Mouse (Mus musculus) ES-E14 (cell line): ENCODE results near the gene Epn3. TPM values are rescaled to one million over a fixed set of nuclear protein-coding genes. Genes with fewer than 3 reads are reported as not detected.

ENCODE experiments used
- DNase-seq: peaks from one replicate; pipeline ENCODE4 v3.0.0-alpha.2; 2013; ENCODE audit warnings: low read depth, low spot score
- H3K27ac ChIP-seq: 2 replicates; pipeline ENCODE4 v1.5.1; 2012; ENCODE audit warnings: low read depth, mild to moderate bottlenecking, low read length, moderate library complexity, mixed read lengths; ENCODE audit not compliant: poor library complexity, insufficient read depth, severe bottlenecking
- H3K36me3 ChIP-seq: 2 replicates; pipeline ENCODE4 v1.6.1; 2012; ENCODE audit warnings: mild to moderate bottlenecking, low read length, moderate library complexity, mixed read lengths; ENCODE audit not compliant: control insufficient read depth, poor library complexity, insufficient read depth, severe bottlenecking
- H3K4me1 ChIP-seq, 2 experiments: fragments of 150-350 bp in 1 of 2; sonication (generic) in 1 of 2; 2 replicates each; pipeline ENCODE4 v1.6.1; 2012; ENCODE audit warnings: low read length in 2 of 2, mild to moderate bottlenecking in 1 of 2, mixed read lengths in 1 of 2; ENCODE audit not compliant: control insufficient read depth in 2 of 2, insufficient read depth in 2 of 2, poor library complexity in 1 of 2
- H3K4me3 ChIP-seq, 2 experiments: fragments of 150-350 bp in 1 of 2; sonication (generic) in 1 of 2; 2 replicates each; pipeline ENCODE4 v1.5.1; 2012; ENCODE audit warnings: low read length in 2 of 2, low read depth in 1 of 2, mild to moderate bottlenecking in 1 of 2, mixed read lengths in 1 of 2; ENCODE audit not compliant: insufficient read depth in 1 of 2, poor library complexity in 1 of 2, severe bottlenecking in 1 of 2
- H3K9ac ChIP-seq: 2 replicates; pipeline ENCODE4 v1.6.1; 2012; ENCODE audit warnings: low read depth, mild to moderate bottlenecking, low read length, mixed read lengths; ENCODE audit not compliant: poor library complexity, insufficient read depth, severe bottlenecking
- H3K9me3 ChIP-seq: fragments of 150-350 bp; sonication (generic); 2 replicates; pipeline ENCODE4 v1.6.1; 2012; ENCODE audit warnings: low read depth, mild to moderate bottlenecking, low read length; ENCODE audit not compliant: control insufficient read depth, insufficient read depth
- CHD2 ChIP-seq: IDR thresholded peaks from 2 replicates; pipeline ENCODE4 v1.6.1; 2014; ENCODE audit warnings: mild to moderate bottlenecking, low read depth, low read length, inconsistent platforms
- HCFC1 ChIP-seq: IDR thresholded peaks from 2 replicates; pipeline ENCODE4 v1.6.1; 2012; ENCODE audit warnings: low read length, inconsistent platforms, borderline replicate concordance; ENCODE audit not compliant: insufficient read depth
- MAFK ChIP-seq: IDR thresholded peaks from 2 replicates; pipeline ENCODE4 v1.6.1; 2014; ENCODE audit warnings: mild to moderate bottlenecking, low read depth, low read length, inconsistent platforms; ENCODE audit not compliant: insufficient read depth
- ZC3H11A ChIP-seq: IDR thresholded peaks from 2 replicates; pipeline ENCODE4 v1.6.1; 2012; ENCODE audit warnings: low read depth, mild to moderate bottlenecking, inconsistent platforms, low read length, borderline replicate concordance
- ZNF384 ChIP-seq: IDR thresholded peaks from 2 replicates; pipeline ENCODE4 v1.6.1; 2012; ENCODE audit warnings: low read depth, low read length, inconsistent platforms
- in situ Hi-C, 2 experiments: fragments of 600-800 bp; cut with MboI; formaldehyde crosslinking; loops; one replicate each; pipeline ENCODE4 v1.15.1; 2025; ENCODE audit warnings: low sequenced_read_pairs in 2 of 2, inconsistent platforms in 1 of 2; ENCODE audit not compliant: unreplicated experiment in 2 of 2
- total RNA-seq: library from RNA; depleted of rRNA; stranded (reverse); fragments of 300-350 nt; gene quantifications from 2 replicates; pipeline ENCODE4 v1.2.3, GENCODE M21; 2012

The Epn3 gene
- total RNA-seq, 1 experiment: 1.7 TPM

GRCm38 (mm10) chr11:94526171-94526879 is 26.6 kb upstream of the Epn3 start:
- in situ Hi-C loops: no loop called here
- Histone ChIP-seq H3K36me3 (no peaks in the 10 kb centered on the region), H3K4me3 (no peak overlapping the region), H3K9me3 (no peaks in the 10 kb centered on the region), H3K9ac (no peak overlapping the region), H3K4me1 (peaks cover 0 to 2% of the 10 kb centered on the region in 2 experiments; a peak in 1 of 4 replicates), H3K27ac (no peak overlapping the region)
- peak; percentile 93 for TF ChIP-seq ZNF384
- no peak for TF ChIP-seq CHD2
- DNase-seq: no peak

- peak; percentile 34 for DNase-seq
- Histone ChIP-seq H3K4me3 (peak within 1 kb of the TSS; percentile 59 to 91), H3K4me1 (peaks cover 0 to 5% of the 10 kb centered on the region in 2 experiments; a peak in 1 of 4 replicates), H3K36me3 (no peaks in the 10 kb centered on the region), H3K9me3 (no peaks in the 10 kb centered on the region), H3K27ac (no peak within 1 kb of the TSS), H3K9ac (peak within 1 kb of the TSS; percentile 45; the same call in 1 of the 2 replicates)
- in situ Hi-C loops: no loop called here
- TF ChIP-seq CHD2 (no peak), ZNF384 (no peak)
Measured at GRCm38 (mm10) chr11:94521219-94521843, 21.6 kb upstream of the Epn3 start, which contains the start of gene Mycbpap. Mycbpap (minus strand) TSS chr11:94521742.

- no peak overlapping the region for H3K27ac ChIP-seq
- in situ Hi-C loops: no loop called here
- no peaks in the 10 kb centered on the region for H3K9me3 ChIP-seq
- H3K9ac ChIP-seq: no peak overlapping the region
- TF ChIP-seq ZNF384 (no peak), CHD2 (no peak), HCFC1 (no peak), ZC3H11A (no peak), MAFK (no peak)
- H3K4me3 ChIP-seq: no peak overlapping the region
- no peaks in the 10 kb centered on the region for H3K4me1 ChIP-seq
- no peaks in the 10 kb centered on the region for H3K36me3 ChIP-seq
- DNase-seq: no peak
Measured at GRCm38 (mm10) chr11:94513452-94513851, 13.7 kb upstream of the Epn3 start.

- H3K9ac ChIP-seq: no peak overlapping the region
- no peaks in the 10 kb centered on the region for H3K9me3 ChIP-seq
- no peak for TF ChIP-seq CHD2
- TF ChIP-seq ZC3H11A: no peak
- no peak overlapping the region for H3K27ac ChIP-seq
- no peak overlapping the region for H3K4me3 ChIP-seq
- no peak for DNase-seq
- H3K4me1 ChIP-seq: no peaks in the 10 kb centered on the region
- no peaks in the 10 kb centered on the region for H3K36me3 ChIP-seq
- in situ Hi-C loops: no loop called here
Measured at GRCm38 (mm10) chr11:94508976-94509375, 9.2 kb upstream of the Epn3 start.

- DNase-seq: no peak
Measured at GRCm38 (mm10) chr11:94501482-94501881, 1.7 kb upstream of the Epn3 start.

More at GRCm38 (mm10) chr11:94501482-94501881, 1.7 kb upstream of the Epn3 start:
- no peak overlapping the region for H3K4me3 ChIP-seq
- H3K9ac ChIP-seq: no peak overlapping the region
- TF ChIP-seq CHD2 (no peak), HCFC1 (no peak), ZNF384 (no peak), ZC3H11A (no peak), MAFK (no peak)
- H3K36me3 ChIP-seq: no peaks in the 10 kb centered on the region
- peaks cover 2 to 16% of the 10 kb centered on the region in 2 experiments; a peak in 2 of 4 replicates for H3K4me1 ChIP-seq
- in situ Hi-C loops: no loop called here
- no peaks in the 10 kb centered on the region for H3K9me3 ChIP-seq
- no peak overlapping the region for H3K27ac ChIP-seq
